Mouse (Mus musculus): ENCODE measurements around the gene Tk1. TPM values are rescaled to one million over a fixed set of nuclear protein-coding genes. Genes with fewer than 3 reads are reported as not detected.

Gene Tk1
- polyA plus RNA-seq, 1 experiment = 52.8 TPM

GRCm38 (mm10) chr11:117780582-117781111, 45.2 kb downstream of the Tk1 start:
- Histone ChIP-seq H3K4me3 (peak overlapping the region; percentile 59), H3K4me2 (ENCODE audit: low read depth) (peak overlapping the region; percentile 94), H3K79me2 (ENCODE audit: control insufficient read depth, insufficient read depth) (no peaks in the 10 kb centered on the region), H3ac (ENCODE audit: control insufficient read depth, insufficient read length) (peak overlapping the region; percentile 29), H3K36me3 (ENCODE audit: control insufficient read depth, insufficient read depth) (no peaks in the 10 kb centered on the region), H3K27me3 (ENCODE audit: control insufficient read depth, insufficient read depth, insufficient read length) (no peaks in the 10 kb centered on the region)
- TF ChIP-seq POLR2A (IDR thresholded peaks at IDR 0.05; ENCODE audit: insufficient read length, low read depth) (peak; percentile 35), MYOG (IDR thresholded peaks at IDR 0.05; ENCODE audit: control insufficient read depth in 1 of 3, insufficient read depth in 1 of 3, insufficient read length in 2 of 3, low read depth in 2 of 3) (peak in 1 of 3 experiments; percentile 23), MAX (IDR thresholded peaks at IDR 0.05; ENCODE audit: low read depth) (no peak), CEBPB (IDR thresholded peaks at IDR 0.05; ENCODE audit: insufficient read depth, poor library complexity, severe bottlenecking) (peak; percentile 72; the same call in 1 of the 2 replicates), TCF3 (IDR thresholded peaks at IDR 0.05; ENCODE audit: insufficient read length, low read depth) (no peak), MYOD1 (IDR thresholded peaks at IDR 0.05; ENCODE audit: control insufficient read depth in 1 of 3, insufficient read length in 2 of 3, low read depth in 2 of 3) (peak in 1 of 3 experiments; percentile 48), USF1 (IDR thresholded peaks at IDR 0.05; ENCODE audit: low read depth) (peak; percentile 84), REST (IDR thresholded peaks at IDR 0.05; ENCODE audit: insufficient read depth, insufficient read length) (no peak), POLR2AphosphoS2 (IDR thresholded peaks at IDR 0.05; ENCODE audit: insufficient read length, low read depth) (peak; percentile 16)

GRCm38 (mm10) chr11:117780199-117780515, 45.7 kb downstream of the Tk1 start:
- TF ChIP-seq MYOD1 (IDR thresholded peaks at IDR 0.05; ENCODE audit: control insufficient read depth in 1 of 3, insufficient read length in 2 of 3, low read depth in 2 of 3) (no peak), TCF3 (IDR thresholded peaks at IDR 0.05; ENCODE audit: insufficient read length, low read depth) (no peak), REST (IDR thresholded peaks at IDR 0.05; ENCODE audit: insufficient read depth, insufficient read length) (no peak), SRF (IDR thresholded peaks at IDR 0.05; ENCODE audit: control insufficient read depth, insufficient read length, low read depth) (no peak), MYOG (IDR thresholded peaks at IDR 0.05; ENCODE audit: control insufficient read depth in 1 of 3, insufficient read depth in 1 of 3, insufficient read length in 2 of 3, low read depth in 2 of 3) (no peak), POLR2A (IDR thresholded peaks at IDR 0.05; ENCODE audit: insufficient read length, low read depth) (no peak), MAX (IDR thresholded peaks at IDR 0.05; ENCODE audit: low read depth) (no peak), E2F4 (IDR thresholded peaks at IDR 0.05; ENCODE audit: insufficient read depth) (no peak), POLR2AphosphoS2 (IDR thresholded peaks at IDR 0.05; ENCODE audit: insufficient read length, low read depth) (no peak), USF1 (IDR thresholded peaks at IDR 0.05; ENCODE audit: low read depth) (no peak), CEBPB (IDR thresholded peaks at IDR 0.05; ENCODE audit: insufficient read depth, poor library complexity, severe bottlenecking) (no peak)
- Histone ChIP-seq H3K79me2 (ENCODE audit: control insufficient read depth, insufficient read depth) (no peaks in the 10 kb centered on the region), H3K4me2 (ENCODE audit: low read depth) (peak overlapping the region; percentile 94), H3K4me3 (peak overlapping the region; percentile 59), H3K36me3 (ENCODE audit: control insufficient read depth, insufficient read depth) (peaks cover 3% of the 10 kb centered on the region), H3K27me3 (ENCODE audit: control insufficient read depth, insufficient read depth, insufficient read length) (no peaks in the 10 kb centered on the region), H3ac (ENCODE audit: control insufficient read depth, insufficient read length) (peak overlapping the region; percentile 29)

DNA sequence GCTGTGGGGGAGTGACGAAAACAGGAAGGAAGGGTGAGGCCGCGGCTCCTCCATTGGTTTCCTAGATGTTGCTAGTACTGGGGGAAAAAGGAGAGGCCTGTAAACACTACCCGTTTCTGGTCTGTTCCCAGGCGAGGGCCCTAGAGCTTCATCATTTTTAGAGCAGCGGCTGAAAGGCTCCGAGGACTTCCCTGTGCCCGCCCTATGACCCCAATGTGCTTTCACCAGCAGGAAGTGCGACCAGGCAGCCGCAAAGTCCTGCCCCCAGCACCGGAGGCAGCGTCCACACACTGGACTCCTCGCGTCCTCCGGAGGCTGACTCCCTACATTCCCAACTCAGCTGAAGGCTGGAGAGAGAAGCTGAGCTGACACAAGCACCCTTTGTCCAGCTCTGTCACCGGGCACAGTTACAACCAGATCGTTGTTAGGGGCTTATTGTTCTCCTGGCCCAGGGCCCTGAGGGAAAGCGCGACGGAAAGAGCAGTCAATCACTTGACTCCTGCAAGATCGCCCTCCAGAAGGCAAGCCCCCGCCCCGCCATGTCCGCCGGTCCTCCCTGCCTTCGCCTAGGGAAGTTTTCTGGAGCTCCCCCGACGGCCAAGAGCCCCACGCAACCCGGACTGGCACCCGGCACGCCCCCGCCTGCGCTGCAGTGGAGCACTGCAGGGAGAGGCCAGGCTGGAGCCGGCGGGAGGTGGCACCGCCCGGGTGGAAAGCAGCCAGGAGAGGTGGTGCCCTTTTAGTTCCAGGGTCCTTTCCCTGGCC, 46.3 kb downstream of the Tk1 start:
- Histone ChIP-seq H3K27me3 (ENCODE audit: control insufficient read depth, insufficient read depth, insufficient read length) (no peaks in the 10 kb centered on the region), H3ac (ENCODE audit: control insufficient read depth, insufficient read length) (peak overlapping the region; percentile 29), H3K4me3 (peak overlapping the region; percentile 59), H3K36me3 (ENCODE audit: control insufficient read depth, insufficient read depth) (peaks cover 8% of the 10 kb centered on the region), H3K79me2 (ENCODE audit: control insufficient read depth, insufficient read depth) (no peaks in the 10 kb centered on the region), H3K4me2 (ENCODE audit: low read depth) (peak overlapping the region; percentile 94)
- TF ChIP-seq POLR2A (IDR thresholded peaks at IDR 0.05; ENCODE audit: insufficient read length, low read depth) = peak; percentile 81
- TF ChIP-seq POLR2AphosphoS2 (IDR thresholded peaks at IDR 0.05; ENCODE audit: insufficient read length, low read depth) = peak; percentile 83
- TF ChIP-seq SRF (IDR thresholded peaks at IDR 0.05; ENCODE audit: control insufficient read depth, insufficient read length, low read depth) = no peak

DNA sequence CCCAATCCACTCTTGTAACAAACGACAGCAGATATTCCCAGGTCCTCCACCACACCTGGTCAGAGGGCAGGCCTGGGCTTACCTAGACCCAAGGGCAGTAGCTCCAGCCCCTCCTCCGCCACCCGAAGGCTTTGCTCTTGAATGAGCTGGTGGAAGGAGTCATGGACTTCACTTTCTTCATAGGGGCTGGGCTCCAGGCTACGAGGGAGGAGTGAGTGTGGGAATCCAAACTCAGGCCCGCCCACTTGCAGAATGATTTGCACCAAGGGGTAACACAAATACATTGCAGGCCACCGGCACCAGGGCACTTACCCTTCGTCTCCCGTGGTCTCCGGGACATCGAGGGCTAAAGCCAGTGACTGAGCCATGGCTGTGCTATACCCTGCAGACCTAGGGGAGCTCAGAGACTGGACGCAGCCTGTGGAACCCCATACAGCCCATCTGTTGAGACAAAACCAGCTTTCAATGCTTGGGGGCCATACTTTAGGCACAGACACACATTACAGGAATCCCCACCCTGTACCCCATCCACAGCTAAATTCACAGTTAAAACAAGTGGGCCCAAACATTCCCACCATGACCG, 47.0 kb downstream of the Tk1 start:
- peaks cover 9% of the 10 kb centered on the region for H3K36me3 ChIP-seq (ENCODE audit: control insufficient read depth, insufficient read depth)
- TF ChIP-seq MYOD1 (IDR thresholded peaks at IDR 0.05; ENCODE audit: control insufficient read depth in 1 of 3, insufficient read length in 2 of 3, low read depth in 2 of 3) = no peak
- TF ChIP-seq POLR2AphosphoS2 (IDR thresholded peaks at IDR 0.05; ENCODE audit: insufficient read length, low read depth) = no peak
- peak; percentile 25 for TF ChIP-seq POLR2A (IDR thresholded peaks at IDR 0.05; ENCODE audit: insufficient read length, low read depth)
- peak overlapping the region; percentile 29 for H3ac ChIP-seq (ENCODE audit: control insufficient read depth, insufficient read length)
- peak overlapping the region; percentile 59 for H3K4me3 ChIP-seq
- no peaks in the 10 kb centered on the region for H3K79me2 ChIP-seq (ENCODE audit: control insufficient read depth, insufficient read depth)
- H3K27me3 ChIP-seq (ENCODE audit: control insufficient read depth, insufficient read depth, insufficient read length) = no peaks in the 10 kb centered on the region
- peak overlapping the region; percentile 94 for H3K4me2 ChIP-seq (ENCODE audit: low read depth)

DNA sequence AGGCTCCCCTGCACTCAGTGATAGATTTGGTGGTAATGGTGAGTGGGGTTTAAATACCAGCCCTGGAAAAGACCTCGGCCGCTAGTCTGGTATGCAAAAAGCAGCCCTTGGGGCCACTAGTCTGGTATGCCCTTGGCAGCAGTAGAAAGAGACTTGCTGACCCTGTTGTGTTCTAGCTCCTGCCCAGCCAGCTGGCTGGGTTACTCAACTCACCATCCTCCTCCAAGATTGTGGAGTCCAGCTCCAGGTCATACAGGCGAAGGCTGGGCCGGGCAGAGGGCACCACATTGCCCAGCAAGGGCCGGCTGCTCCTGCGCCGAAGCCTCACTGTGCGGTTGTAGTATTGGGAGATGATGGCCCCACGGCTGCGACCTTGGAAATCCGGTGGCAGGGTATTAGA, 47.9 kb downstream of the Tk1 start:
- H3K27me3 ChIP-seq (ENCODE audit: control insufficient read depth, insufficient read depth, insufficient read length) = no peaks in the 10 kb centered on the region
- H3ac ChIP-seq (ENCODE audit: control insufficient read depth, insufficient read length) = no peak overlapping the region
- no peak overlapping the region for H3K4me2 ChIP-seq (ENCODE audit: low read depth)
- H3K36me3 ChIP-seq (ENCODE audit: control insufficient read depth, insufficient read depth) = peaks cover 9% of the 10 kb centered on the region
- TF ChIP-seq TCF12 (IDR thresholded peaks at IDR 0.05; ENCODE audit: insufficient read depth, poor library complexity, severe bottlenecking) = no peak
- TF ChIP-seq SRF (IDR thresholded peaks at IDR 0.05; ENCODE audit: control insufficient read depth, insufficient read length, low read depth) = no peak
- TF ChIP-seq CEBPB (IDR thresholded peaks at IDR 0.05; ENCODE audit: insufficient read depth, poor library complexity, severe bottlenecking) = no peak
- TF ChIP-seq MYOG (IDR thresholded peaks at IDR 0.05; ENCODE audit: control insufficient read depth in 1 of 3, insufficient read depth in 1 of 3, insufficient read length in 2 of 3, low read depth in 2 of 3) = no peak
- no peak for TF ChIP-seq E2F4 (IDR thresholded peaks at IDR 0.05; ENCODE audit: insufficient read depth)
- TF ChIP-seq REST (IDR thresholded peaks at IDR 0.05; ENCODE audit: insufficient read depth, insufficient read length) = no peak
- TF ChIP-seq USF1 (IDR thresholded peaks at IDR 0.05; ENCODE audit: low read depth) = no peak
- H3K79me2 ChIP-seq (ENCODE audit: control insufficient read depth, insufficient read depth) = no peaks in the 10 kb centered on the region
- no peak overlapping the region for H3K4me3 ChIP-seq
